Mouse (Mus musculus): Measurements from ENCODE around the gene Csad. TPM values are rescaled to one million over a fixed set of nuclear protein-coding genes. Genes with fewer than 3 reads are reported as not detected.
A peak's percentile ranks its signal among the peaks of the same experiment; 100 is the strongest.

Gene Csad
- polyA plus RNA-seq, 1 experiment from 2014 or later: 35.5 TPM

DNA sequence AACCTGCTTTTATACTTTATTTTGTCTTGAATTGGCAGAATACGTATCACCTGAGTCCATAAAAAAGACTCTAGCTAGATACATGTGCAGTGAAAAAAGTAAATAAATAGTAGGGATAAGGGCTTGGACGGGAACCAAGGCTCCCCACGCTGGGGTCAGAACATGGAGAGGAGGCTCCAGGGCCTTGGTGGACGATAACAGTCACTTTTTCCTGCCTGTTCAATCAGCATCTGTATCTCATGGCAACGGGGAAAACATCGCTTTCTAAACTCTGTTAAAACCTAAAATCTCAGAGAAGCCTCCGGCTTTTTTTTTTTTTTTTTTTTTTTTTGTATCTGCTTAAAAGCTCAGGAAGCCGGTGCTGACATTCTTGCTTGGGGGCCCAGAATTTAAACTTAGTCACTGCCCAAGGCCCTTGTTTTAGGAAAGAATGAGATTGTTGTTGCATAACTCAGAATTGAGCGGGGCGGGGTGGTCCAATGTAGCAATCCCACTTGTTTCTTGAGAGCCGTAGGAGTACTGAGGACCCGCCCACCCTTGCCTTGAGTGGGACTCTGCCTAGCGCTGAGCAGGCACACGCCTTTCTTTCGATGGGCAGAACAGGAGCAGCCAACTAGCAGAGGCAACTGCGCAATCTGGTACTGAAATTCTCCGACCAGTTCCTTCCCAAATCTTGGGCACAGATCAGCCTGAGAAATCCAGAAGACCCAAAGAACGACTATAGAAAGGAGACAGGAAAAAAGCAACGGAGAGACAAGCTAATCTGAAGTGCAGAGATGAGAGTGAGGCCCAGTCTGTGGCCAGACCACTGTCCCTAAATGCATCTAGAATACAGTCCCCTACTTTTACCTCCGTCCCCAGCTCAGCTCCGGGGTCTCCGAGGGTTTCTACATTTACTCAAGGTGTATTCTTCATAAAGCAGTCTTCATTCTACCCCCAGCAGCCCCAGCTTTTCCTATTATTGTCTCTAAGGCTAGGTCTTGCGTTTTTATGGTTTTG lies 61.3 kb downstream of the Csad start:
- Histone ChIP-seq H3K27me3 (ENCODE audit: insufficient read depth, poor library complexity, severe bottlenecking) (peaks cover 60% of the 10 kb centered on the region), H3K9me3 (no peaks in the 10 kb centered on the region), H3K4me1 (replicated peaks) (peaks cover 17% of the 10 kb centered on the region), H3K36me3 (no peaks in the 10 kb centered on the region), H3K27ac (no peak overlapping the region), H3K4me3 (no peak overlapping the region)
- 57% methylated on average over 23 of the region's 23 CpGs for WGBS
- no peak for DNase-seq (ENCODE audit: low spot score)

DNA sequence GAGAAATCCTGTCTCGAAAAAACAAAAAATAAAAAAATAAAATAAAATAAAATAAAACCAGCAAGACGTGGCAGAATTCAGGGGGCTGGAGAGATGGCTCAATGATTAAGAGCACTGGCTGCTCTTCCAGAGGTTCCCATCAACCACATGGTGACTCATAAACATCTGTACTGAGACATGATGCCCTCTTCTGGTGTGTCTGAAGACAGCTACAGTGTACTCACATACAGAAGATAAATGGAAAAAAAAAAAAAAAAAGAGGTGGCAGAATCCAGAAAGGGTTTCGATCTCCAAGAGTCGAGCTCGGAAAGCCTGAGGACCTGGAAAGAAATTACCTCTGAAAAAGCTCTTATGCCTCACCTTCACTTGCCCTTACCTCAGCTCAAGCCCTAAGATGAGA lies 63.4 kb downstream of the Csad start:
- no peak overlapping the region for H3K4me3 ChIP-seq
- H3K27ac ChIP-seq: no peak overlapping the region
- H3K27me3 ChIP-seq (ENCODE audit: insufficient read depth, poor library complexity, severe bottlenecking): peaks cover 52% of the 10 kb centered on the region
- peaks cover 23% of the 10 kb centered on the region for H3K4me1 ChIP-seq (replicated peaks)
- H3K9me3 ChIP-seq: no peaks in the 10 kb centered on the region
- no peak for DNase-seq (ENCODE audit: low spot score)
- no peaks in the 10 kb centered on the region for H3K36me3 ChIP-seq
- WGBS: 92% methylated on average over 5 of the region's 5 CpGs

DNA sequence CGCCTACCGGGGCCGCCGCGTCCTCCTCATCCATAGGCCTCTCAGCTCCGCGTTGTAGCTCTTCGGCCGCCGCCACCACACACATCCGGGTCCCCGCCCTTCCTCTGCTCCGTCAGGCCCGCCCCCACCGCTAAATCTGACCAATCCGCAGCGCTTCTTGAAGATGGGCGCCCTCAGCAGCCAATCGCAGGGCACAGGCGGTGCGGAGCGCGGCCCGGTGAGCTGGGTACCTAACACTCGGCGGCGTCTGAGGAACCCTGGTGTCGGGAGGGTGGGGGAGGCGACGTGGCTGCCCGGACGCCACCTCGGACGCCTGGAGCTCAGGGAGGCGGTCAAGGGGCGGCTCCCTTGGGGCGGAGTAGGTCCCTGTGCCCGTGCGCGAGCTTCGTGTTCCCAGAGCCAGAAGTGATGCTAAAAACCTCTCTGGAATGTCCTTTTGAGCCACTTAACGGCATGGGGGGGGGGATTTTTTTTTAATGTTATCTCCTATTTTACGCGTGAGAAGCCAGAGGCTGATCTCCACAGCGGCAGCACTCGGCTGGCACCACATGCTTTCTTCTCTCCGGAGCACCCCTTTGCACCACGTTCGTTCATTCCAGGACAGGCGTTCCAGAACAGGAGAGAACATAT lies 68.3 kb downstream of the Csad start, which contains the start of gene Spryd3:
Gene Spryd3 (minus strand): TSS at position 106 of the 630 bp plus-strand sequence.
- peak; percentile 97 for DNase-seq (ENCODE audit: low spot score)
- 0 out of 2 replicates have a peak, but pooled peaks cover 3% of the 10 kb centered on the region for H3K27me3 ChIP-seq (ENCODE audit: insufficient read depth, poor library complexity, severe bottlenecking)
- H3K4me1 ChIP-seq (replicated peaks): peaks cover 24% of the 10 kb centered on the region
- peak within 1 kb of the TSS; percentile 91 for H3K27ac ChIP-seq
- H3K9me3 ChIP-seq: no peaks in the 10 kb centered on the region
- H3K4me3 ChIP-seq: peak within 1 kb of the TSS; percentile 76
- under 1% methylated on average over 50 of the region's 50 CpGs for WGBS
- H3K36me3 ChIP-seq: peaks cover 21% of the 10 kb centered on the region

DNA sequence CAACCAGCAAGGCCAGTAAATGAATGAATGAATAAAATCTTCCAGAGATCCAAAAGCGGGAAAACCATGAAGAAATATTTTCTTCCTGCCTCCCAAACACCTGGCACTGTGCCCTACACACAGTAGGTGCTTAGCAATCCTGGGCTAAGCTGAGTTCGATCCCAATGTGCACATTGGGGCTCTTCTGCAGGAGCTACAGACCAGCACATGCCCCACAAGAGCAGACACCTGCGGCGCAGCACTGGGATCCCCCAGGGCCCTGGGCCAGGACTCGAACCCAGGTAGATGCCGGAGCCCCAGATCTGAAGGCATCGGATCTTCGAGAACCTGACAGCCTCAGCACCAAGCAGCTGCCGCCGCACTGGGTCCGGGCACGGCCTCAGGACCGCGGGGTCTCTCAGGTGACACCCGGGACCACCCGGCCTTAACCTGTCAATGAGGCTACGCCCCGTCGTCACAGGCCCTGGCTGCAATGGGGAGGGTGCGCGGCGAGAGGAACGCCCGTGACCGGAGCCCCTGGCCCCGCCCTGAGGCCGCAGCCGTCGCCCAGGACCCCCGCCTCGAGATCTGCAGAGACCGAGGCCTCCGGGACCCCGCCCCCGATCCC lies 68.9 kb downstream of the Csad start:
- Histone ChIP-seq H3K27ac (peak overlapping the region; percentile 91), H3K4me1 (replicated peaks) (peaks cover 24% of the 10 kb centered on the region), H3K36me3 (peaks cover 27% of the 10 kb centered on the region), H3K9me3 (no peaks in the 10 kb centered on the region), H3K27me3 (ENCODE audit: insufficient read depth, poor library complexity, severe bottlenecking) (0 out of 2 replicates have a peak, but pooled peaks cover 3% of the 10 kb centered on the region), H3K4me3 (peak overlapping the region; percentile 76)
- DNase-seq (ENCODE audit: low spot score): no peak
- 4% methylated on average over 35 of the region's 35 CpGs for WGBS

DNA sequence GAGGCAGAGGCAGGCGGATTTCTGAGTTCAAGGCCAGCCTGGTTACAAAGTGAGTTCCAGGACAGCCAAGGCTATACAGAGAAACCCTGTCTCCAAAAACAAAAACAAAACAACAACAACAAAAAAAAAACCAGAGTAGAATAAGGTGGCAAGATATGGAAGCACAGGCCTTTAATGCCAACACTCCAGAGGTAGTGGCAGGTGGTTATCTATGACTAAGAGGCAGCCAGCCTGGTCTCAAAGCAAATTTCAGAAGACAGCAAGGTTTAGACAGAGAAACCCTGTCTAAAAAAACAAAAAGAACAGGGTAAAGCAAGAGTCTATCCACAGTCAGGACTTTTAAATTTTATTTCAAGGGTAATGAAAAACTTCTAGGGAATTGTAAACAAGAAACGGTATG lies 69.8 kb downstream of the Csad start:
- Histone ChIP-seq H3K36me3 (peaks cover 36% of the 10 kb centered on the region), H3K4me1 (replicated peaks) (peaks cover 24% of the 10 kb centered on the region), H3K4me3 (peak overlapping the region; percentile 76; the same call in 1 of the 2 replicates), H3K9me3 (no peaks in the 10 kb centered on the region), H3K27me3 (ENCODE audit: insufficient read depth, poor library complexity, severe bottlenecking) (0 out of 2 replicates have a peak, but pooled peaks cover 1% of the 10 kb centered on the region), H3K27ac (no peak overlapping the region)
- no peak for DNase-seq (ENCODE audit: low spot score)
- WGBS: 89% methylated on average over 2 of the region's 2 CpGs

DNA sequence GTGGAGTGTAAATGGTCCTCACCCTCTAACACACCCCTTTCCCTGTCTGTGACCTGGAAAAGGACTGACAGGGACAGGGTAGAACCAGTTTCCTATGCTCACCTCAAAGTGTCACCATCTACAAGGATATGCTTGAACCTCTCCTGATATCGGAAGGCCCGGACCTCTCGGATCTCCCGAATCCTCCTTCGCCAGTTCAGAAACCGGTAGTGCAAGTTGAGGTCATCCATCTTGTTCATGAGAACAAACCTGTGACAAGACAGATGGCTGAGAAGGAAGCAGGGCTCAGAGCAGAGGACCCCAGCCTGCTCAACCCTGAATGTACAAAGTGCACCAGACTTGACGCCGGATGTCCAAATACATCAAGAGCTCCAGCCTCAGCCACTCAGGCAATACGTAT lies 71.2 kb downstream of the Csad start:
- 85% methylated on average over 9 of the region's 9 CpGs for WGBS
- H3K27ac ChIP-seq: no peak overlapping the region
- H3K4me3 ChIP-seq: no peak overlapping the region
- peaks cover 24% of the 10 kb centered on the region for H3K4me1 ChIP-seq (replicated peaks)
- DNase-seq (ENCODE audit: low spot score): no peak
- peaks cover 50% of the 10 kb centered on the region for H3K36me3 ChIP-seq
- H3K9me3 ChIP-seq: no peaks in the 10 kb centered on the region
- no peaks in the 10 kb centered on the region for H3K27me3 ChIP-seq (ENCODE audit: insufficient read depth, poor library complexity, severe bottlenecking)

Other genes starting within 250 kb of the Csad start
- 43.1 and 55.5 TPM in 2 replicates for gene Krt8, start 200.2 kb downstream of the Csad start, polyA plus RNA-seq (2016; fragmentation: Nextera tagmentation; extraction: Ambion mirVana)
- 38.6 and 53.5 TPM in 2 replicates for gene Krt18, start 176.5 kb downstream of the Csad start, polyA plus RNA-seq (2016; fragmentation: Nextera tagmentation; extraction: Ambion mirVana)
- 80.4 and 122 TPM in 2 replicates for gene Eif4b, start 131.0 kb downstream of the Csad start, polyA plus RNA-seq (2016; fragmentation: Nextera tagmentation; extraction: Ambion mirVana)
- 11.8 and 13.8 TPM in 2 replicates for gene Tns2, start 104.3 kb downstream of the Csad start, polyA plus RNA-seq (2016; fragmentation: Nextera tagmentation; extraction: Ambion mirVana)
- gene Spryd3, start 68.5 kb downstream of the Csad start, polyA plus RNA-seq (2016; fragmentation: Nextera tagmentation; extraction: Ambion mirVana): 14.6 and 17.6 TPM in 2 replicates
- gene Igfbp6, start 60.4 kb downstream of the Csad start, polyA plus RNA-seq (2016; fragmentation: Nextera tagmentation; extraction: Ambion mirVana): 0.20 TPM in 1 of 2 replicates, not detected in the other
- gene Soat2, start 54.2 kb downstream of the Csad start, polyA plus RNA-seq (2016; fragmentation: Nextera tagmentation; extraction: Ambion mirVana): 0.35 and 0.38 TPM in 2 replicates
- 61.8 and 67.1 TPM in 2 replicates for gene Zfp740, start 1.5 kb downstream of the Csad start, polyA plus RNA-seq (2016; fragmentation: Nextera tagmentation; extraction: Ambion mirVana)
- gene Itgb7, start 27.2 kb upstream of the Csad start, polyA plus RNA-seq (2016; fragmentation: Nextera tagmentation; extraction: Ambion mirVana): 0.31 and 0.90 TPM in 2 replicates
- 22.1 and 24.5 TPM in 2 replicates for gene Rarg, start 52.8 kb upstream of the Csad start, polyA plus RNA-seq (2016; fragmentation: Nextera tagmentation; extraction: Ambion mirVana)
- 0.26 and 0.35 TPM in 2 replicates for gene Gm9918, start 65.8 kb upstream of the Csad start, polyA plus RNA-seq (2016; fragmentation: Nextera tagmentation; extraction: Ambion mirVana)
- gene Mfsd5, start 74.7 kb upstream of the Csad start, polyA plus RNA-seq (2016; fragmentation: Nextera tagmentation; extraction: Ambion mirVana): 61.5 and 66.1 TPM in 2 replicates
- 42.6 and 52.2 TPM in 2 replicates for gene Espl1, start 91.5 kb upstream of the Csad start, polyA plus RNA-seq (2016; fragmentation: Nextera tagmentation; extraction: Ambion mirVana)
- gene Pfdn5, start 121.4 kb upstream of the Csad start, polyA plus RNA-seq (2016; fragmentation: Nextera tagmentation; extraction: Ambion mirVana): 331 and 368 TPM in 2 replicates
- 119 and 120 TPM in 2 replicates for gene Myg1, start 127.0 kb upstream of the Csad start, polyA plus RNA-seq (2016; fragmentation: Nextera tagmentation; extraction: Ambion mirVana)
- 102 and 122 TPM in 2 replicates for gene Aaas, start 146.0 kb upstream of the Csad start, polyA plus RNA-seq (2016; fragmentation: Nextera tagmentation; extraction: Ambion mirVana)
- 1.0 and 1.2 TPM in 2 replicates for gene Sp7, start 162.5 kb upstream of the Csad start, polyA plus RNA-seq (2016; fragmentation: Nextera tagmentation; extraction: Ambion mirVana)
- gene Sp1, start 201.4 kb upstream of the Csad start, polyA plus RNA-seq (2016; fragmentation: Nextera tagmentation; extraction: Ambion mirVana): 6.1 and 9.3 TPM in 2 replicates
- gene Amhr2, start 240.6 kb upstream of the Csad start, polyA plus RNA-seq (2016; fragmentation: Nextera tagmentation; extraction: Ambion mirVana): 0.17 and 0.18 TPM in 2 replicates